Mouse (Mus musculus) skeletal muscle tissue, adult 2 months (tissue): Measurements from ENCODE around the gene Rpl18a.
"Not testable (repeated sequence)": the region's sequence is repeated elsewhere in the genome, so short reads cannot be mapped to it uniquely, and the experiment has no call there.

Experiments used
- DNase-seq: peaks from one replicate; pipeline ENCODE4 v3.0.0-alpha.2; 2012; ENCODE audit warnings: low read depth, low spot score

The Rpl18a gene

DNA sequence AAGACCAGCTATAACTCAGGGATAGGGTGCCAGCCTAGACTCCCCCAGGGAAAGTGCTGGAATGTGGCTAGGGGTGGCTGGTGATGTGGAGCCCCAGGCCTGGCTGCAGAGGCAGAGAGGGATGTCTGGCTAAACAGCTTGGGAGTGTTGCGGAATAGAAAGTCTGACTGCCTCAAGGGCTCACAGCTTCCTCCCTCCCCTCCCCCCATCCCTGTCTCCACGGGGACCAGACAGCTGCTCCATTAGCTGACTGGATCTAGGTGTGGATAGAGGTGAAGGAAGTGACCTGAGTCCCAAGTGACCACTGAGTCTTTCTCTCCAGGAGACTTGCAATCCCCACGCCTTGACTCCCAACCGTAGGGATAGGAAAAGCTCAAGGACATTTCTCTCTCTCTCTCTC is 5.9 kb upstream of the Rpl18a start:
- no peak for DNase-seq

DNA sequence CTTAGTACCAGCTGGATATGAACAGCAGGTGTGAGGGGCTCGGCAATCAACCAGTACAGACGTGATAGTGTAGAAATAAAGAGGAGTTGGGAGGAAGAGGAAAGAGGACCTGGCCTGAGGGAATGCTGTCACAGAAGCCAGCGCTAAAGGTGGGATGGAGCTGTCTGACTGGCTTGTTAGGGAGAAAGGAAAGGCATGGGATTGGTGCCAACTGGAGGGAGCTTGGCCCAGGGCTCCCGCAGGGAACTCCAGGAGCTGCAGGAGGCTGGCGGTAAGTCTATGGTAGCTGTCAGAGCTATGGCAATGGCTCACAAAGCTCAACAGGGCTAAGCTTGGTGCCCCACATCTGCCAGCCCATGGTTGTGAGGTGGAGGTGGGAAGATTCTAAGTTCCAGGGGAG is 5.0 kb upstream of the Rpl18a start:
- DNase-seq: no peak

DNA sequence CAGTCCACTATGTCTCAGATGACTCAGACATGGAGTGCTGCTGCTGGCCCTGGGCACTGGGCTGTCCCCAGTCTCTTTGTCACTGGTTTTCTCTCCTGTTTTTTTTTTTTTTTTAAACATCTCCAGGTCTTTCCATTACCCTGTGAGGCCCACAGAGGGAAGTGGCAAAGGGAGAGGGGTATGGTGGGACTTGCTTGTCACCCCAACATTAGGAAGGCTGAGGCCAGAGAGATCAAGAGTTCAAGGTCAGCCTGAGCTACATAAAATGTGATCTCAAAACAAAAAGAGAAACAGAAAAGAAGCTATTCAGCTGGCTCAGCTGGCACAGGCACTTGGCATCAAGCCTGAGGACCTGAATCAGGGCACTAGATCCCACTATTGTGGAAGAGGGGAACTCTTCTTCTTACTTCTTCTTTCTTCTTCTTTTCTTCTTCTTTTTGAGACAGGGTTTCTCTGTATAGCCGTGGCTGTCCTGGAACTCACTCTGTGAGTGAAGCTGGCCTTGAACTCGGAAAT is 3.7 kb upstream of the Rpl18a start:
- no peak for DNase-seq

DNA sequence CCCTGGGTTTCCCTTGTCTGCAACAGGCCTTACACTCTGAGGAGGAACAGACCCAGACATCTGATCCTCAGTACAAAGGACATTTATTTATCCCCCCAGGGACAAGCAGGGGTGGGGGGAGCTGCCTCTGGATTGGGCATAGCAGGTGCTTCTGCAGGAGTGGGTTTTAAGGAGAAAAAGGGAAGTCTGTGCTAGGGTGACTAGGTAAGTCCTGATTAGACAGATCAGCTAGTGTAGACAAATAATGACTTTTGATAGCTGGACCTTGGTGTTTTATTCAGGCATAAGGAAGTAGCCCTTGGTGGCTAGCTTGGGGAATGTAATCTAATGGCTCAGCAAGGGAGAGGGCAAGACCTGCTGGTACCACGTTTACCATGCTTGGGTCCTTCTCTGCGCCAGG is 2.0 kb upstream of the Rpl18a start:
- no peak for DNase-seq

DNA sequence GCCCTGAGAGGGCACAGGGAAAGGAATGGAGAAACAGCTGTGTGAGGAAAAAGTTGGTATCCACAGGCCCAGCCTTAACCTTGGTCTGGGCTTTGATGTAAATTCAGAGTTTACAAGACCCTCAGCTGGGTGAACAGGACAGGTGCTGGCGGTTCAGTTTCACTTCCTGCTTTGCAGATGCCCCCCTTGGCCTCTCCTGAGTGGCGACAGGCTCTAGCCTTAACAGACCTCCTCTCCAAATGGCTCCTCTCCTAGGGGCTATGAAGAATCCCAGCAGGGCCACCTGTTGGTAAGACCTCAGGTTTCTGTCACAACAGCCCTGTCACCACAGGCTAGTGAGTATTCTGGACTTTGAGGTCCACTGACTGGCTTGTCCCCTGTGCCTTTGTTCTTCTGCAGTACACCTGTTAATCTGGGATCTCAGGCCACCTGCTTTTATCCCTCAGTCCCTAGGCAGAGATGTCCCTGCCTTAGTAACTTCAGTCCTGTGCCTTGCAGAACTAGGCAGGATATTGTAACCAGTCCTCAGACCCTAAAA is 1.5 kb upstream of the Rpl18a start:
- DNase-seq: no peak

DNA sequence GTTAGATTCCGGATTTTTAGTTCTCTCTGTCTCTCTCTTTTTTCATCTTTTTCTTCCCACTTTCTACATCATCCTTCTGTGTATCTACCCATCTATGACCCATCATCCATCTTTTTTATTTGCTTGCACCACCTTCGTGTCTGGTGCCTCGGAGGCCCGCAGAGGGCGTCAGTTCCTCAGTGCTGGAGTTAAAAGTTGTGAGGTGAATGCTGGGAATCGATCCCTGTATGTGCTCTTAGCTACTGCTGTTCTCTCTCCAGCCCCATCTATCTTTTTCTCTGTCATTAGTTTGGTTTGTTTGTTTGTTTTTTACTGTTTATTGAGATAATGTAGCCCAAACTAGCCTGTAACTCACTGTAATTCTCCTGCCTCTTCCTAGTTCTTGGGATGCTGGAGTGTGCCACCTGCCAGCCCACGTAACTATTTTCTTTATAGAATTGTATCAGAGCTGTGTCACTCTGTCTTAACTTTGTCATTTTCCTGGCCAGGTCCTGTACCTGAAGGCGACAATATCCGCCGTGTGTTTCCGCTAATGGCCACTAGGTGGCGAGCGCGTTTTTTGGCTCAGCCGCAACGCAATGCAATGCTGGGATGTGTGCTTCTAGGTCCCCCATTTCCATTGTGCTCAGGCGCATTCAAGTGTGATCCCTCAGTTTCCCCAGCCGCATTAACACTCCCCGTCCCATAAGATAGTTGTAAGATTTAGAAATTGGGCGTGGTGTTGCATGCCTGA is 635 bp upstream of the Rpl18a start:
- DNase-seq: peak; percentile 65

DNA sequence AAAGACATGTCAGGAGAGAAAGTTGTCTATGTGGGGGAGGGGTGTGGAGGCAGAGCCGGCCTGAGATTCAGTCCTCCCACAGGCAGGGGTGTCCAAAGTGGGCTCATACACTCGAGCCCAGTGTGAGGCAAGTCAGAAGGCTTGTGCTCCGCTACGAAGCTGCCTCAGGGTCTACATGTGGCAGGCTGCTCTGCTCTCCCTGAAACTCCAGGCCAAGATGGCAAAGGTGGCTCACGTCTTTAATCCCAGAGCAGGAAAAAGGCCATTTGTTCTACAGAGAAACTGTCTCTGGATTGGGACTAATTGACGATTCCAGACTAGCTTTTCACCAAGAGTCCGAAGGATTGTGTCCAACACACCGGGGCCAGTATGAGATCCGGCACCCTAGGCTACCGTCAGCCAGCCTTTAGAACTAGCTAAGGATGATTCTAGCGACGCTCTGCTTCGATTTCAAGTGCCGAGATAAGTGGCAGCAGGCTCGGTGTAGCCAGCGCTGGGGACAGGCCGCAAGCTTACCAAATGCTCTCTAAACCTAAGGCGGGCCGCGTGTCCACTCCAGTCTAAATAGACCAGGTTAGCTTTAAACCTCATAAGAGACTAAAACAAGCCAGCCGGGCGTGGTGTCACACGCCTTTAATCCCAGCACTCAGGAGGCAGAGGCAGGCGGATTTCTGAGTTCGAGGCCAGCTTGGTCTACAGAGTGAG is 744 bp downstream of the Rpl18a start:
- DNase-seq: no peak

DNA sequence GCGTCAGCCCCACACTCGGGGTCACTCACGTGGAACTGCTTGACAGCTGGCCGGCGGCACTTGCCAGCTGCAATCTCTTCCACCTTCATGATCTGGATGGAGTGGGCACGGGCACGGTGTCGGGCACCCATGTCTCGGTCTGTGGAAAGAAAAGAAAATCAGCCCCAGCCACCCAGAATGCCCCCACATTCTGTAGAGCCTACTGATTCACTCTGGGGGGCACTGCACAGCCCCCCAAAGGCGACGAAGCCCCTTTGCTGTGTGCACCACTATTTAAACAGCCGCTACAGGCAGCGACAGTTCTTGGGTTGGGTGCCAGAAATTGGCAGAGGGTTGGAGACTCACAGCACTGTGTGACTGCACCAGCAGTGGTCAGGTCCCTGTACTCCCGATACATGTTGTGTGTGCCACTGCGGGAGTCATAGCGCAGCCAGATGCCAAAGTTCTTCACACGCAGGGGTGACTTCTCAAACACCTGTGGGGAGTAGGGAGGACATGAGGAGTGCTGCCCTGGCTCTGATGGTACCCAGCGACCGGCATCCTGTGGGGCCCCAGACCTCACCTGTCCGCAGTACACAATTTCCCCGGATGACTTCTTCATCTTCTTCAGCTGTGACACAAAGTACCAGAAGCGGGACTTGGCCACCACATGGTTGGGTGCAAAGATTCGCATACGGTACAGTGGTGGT is 1.5 kb downstream of the Rpl18a start:
- DNase-seq: not testable (repeated sequence)

DNA sequence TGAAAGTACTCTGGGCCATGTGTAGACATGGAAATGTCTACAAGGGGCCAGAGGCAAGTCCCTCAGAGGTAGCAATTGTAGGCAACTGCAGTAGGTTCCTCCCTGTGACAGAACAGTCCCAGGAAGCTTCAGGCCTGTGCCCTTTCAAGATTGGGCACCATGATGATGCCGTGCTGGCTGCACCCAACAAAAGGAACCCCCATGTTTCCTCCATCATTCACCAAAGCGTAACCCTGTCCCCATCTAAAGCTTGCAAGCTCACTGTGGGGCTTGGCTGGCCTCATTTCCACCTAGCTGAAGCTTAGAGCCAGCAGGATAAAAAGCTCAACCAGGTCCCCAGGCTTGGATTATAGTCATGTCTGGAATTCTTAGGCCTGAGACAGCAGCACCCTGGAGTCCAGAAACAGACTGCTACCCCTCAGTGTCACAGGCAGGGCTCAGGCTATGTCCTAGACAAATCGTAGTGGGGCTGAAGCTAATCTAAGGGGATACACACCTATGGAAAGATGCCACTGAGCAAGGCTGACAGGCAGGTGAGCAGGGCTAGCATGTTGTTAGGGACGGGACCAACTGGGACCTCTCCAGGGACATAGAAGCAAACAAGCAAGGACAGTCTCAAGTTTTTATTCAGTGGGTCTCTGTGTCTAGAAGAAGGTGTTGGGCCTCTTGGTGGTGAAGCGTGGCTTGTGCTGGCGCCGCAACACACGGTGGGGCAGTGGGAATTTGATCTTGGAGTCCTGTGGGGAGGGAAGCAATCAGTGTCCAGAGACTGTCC is 2.3 kb downstream of the Rpl18a start:
- DNase-seq: no peak

DNA sequence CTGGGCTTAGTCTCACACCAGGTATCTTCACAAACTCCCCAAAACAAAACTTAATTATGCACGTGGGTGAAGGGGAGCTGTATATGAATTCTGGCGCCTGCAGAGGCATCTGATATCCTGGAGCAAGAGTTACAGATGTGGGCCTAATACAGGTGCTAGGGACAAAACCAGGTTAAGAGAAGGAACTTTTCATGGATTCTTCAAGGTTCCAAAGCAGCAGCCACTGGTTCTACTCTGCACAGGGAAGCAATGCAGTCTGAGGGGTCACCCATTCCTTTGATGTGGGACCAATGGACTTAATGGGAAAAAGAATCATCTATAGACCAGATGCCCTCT is 2.9 kb downstream of the Rpl18a start:
- no peak for DNase-seq

DNA sequence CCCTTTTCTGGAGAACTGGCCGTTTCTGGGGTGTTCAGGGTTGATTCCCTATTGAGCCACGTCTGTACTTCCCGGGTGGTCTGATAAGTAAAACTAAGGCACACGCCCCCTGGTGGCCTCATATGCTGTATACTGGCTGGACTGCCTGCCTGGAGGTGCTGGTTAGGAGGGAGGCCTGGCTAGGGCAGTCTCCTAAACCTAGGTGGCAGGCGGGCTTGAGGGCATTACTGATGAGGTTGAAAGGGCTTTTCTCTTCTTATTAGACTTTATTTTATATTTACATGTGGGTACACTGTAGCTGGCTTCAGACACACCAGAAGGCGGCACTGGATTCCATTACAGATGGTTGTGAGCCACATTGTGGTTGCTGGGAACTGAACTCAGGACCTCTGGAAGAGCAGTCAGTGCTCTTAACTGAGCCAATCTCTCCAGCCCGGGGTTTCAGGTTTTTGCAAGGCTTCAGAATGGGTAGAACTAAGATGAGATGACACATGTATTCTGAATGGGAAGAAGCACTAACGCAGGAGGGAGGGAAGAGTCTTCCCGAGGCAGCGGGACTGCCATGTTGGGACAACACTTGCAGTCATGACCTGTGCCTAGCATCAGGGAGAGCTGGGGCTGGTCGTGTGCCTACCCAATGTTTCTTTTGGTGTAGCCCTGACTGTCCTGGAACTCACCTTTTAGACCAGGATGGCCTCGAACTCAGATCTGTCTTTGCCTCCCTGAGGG is 3.4 kb downstream of the Rpl18a start:
- DNase-seq: no peak

DNA sequence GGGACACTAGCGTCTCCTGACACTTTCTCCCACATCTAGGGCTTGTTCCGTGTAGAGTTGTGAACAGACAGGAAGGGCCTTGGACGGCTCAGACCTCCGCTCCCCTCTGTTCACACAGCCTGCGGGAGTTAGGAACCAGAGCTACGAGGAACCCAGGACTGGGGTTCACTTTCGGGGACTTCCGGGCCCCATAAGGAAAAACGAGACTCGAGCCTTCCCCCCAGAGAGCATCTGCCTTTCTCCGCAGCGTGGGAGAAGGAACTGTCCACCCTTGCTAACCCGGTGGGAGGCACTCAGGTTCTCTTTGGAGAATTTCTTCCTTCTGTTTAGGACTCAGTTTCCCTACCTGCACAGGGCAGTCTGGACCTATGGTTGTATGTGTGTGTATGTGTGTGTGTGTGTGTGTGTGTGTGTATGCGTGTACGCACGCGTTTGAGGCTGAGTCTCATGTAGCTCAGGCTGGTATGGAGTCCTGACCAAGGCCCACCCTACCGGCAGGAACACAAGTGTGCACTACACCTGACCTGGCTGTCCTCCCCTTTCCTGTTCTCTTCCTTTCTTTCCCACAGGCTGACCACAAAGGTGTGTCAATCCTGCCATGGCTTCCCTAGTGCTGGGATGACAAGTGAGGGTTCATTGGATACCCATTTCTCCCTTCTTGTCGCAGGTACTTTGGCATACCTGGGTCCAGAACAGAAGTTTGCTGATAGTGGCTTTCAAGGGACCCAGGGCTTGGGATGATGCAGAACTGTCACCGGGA is 4.1 kb downstream of the Rpl18a start:
- DNase-seq: no peak

DNA sequence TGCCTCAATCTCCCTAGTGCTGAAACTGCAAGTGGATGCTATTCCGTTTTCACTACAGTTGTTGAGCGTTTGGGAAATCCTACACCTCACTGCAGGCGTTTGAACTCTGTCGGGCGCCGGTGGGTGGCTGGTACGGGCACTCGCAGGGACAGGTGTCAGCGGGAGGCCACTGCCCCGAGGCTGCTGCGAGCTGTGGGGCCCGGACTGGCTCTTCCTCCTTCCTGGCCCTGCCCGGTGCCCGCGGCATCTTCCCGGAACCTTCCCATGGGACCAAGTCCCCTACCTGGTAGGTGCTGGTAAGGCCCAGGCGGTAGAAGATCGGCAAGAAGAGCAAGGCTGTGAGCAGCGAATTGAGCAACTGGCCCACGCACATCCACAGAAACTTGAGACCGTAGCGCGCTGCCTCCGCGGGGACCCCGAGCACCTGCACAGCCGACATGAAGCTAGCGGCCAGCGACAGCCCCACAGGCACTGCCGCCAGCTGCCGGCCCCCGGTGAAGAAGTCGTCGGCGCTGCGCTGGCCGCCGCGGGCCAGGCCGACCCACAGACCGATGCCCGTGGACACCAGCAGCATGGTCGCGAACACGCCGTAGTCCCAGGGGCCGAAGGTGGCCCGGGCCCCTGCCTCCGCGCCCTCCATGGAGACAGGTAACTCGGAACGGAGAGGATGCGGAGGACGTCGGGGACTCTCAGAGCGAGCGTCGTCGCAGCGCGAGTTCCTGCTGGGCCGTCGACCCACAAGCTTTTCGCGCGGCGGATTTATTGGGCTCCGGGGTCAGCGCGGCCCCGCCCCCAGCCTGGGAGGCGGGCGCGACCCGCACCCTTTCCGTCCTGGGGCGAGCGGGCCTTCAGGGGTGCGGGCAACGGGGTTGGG is 5.0 kb downstream of the Rpl18a start, which contains the start of gene Slc5a5:
Gene Slc5a5, minus strand, starts transcription at position 736 of the 874 bp plus-strand sequence.
- no peak for DNase-seq

DNA sequence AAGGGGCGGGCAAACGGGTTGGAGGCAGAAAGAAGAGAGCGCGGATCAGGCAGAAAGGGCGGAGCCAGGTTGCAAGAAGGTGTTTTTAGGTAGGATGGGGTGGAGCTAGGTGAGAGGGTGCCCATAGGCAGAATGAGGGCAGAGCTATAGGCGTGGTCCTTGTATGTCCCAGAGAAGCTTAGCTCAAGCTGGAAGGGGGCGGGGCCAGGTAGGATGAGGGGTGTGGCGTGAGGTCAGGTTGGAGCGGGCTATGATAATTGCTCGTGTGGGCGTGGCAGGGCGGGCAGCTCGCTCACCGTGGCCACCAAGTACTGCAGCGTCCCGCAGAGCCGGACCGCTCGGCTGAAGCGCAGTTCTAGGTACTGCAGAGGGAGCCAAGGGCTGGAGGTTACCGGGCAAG is 5.9 kb downstream of the Rpl18a start:
- no peak for DNase-seq

DNA sequence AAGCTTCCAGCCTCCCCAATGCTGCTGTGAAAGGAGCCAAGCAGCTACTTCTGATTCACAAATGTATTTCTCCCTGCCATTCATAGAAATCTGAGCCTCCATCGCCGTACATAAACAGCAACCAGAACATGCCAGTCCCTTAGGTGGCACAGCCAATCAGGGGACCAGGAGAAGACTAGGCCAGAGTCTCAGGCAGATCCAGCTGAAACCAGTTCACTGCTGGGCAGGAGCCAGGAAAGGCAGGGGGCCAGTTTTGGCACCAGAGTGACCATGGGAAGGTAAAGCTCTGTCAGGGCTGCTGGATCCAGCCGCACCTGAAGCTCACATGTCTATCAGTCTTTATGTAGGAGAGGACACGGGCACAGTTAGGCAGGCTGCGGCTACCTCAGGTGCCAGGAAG is 6.6 kb downstream of the Rpl18a start:
- no peak for DNase-seq

DNA sequence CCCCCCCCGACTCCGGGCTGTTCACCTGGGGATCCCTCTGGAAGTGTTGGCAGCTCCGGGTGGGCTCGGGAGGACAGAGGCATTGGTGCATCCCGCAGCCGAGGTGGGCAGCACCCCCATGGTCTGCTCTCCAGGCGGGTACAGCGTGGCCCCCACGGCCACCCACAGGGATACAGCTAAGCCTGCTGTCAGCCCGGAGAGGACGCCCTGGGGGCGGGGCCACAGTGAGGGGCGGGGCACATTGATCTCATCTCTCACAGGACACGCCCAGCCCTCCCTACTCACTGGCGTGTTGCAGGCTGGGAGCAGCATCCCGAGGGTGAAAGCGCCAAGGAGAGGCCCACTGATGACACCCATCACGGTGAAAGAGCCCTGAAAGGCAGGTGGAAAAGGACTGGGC is 9.5 kb downstream of the Rpl18a start:
- DNase-seq: no peak

DNA sequence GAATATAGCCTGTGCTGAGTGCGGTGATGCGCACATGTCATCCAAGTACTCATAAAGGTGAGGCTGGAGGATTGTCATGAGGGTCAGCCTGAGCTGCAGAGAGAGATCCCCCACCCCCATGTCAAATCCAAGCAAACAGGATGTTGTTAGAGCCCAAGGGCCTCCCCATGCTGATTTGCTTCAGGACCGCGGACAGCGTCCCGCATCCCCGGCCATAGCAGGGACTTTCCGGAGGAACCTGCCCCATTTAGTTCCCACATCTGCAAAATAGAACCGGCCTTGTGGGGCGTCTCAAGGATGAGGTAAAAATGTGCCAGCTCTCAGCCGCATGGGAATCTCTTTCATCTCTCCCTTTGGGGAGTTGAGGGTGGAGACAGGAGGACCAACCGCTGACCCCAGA is 11.6 kb downstream of the Rpl18a start:
- DNase-seq: no peak

DNA sequence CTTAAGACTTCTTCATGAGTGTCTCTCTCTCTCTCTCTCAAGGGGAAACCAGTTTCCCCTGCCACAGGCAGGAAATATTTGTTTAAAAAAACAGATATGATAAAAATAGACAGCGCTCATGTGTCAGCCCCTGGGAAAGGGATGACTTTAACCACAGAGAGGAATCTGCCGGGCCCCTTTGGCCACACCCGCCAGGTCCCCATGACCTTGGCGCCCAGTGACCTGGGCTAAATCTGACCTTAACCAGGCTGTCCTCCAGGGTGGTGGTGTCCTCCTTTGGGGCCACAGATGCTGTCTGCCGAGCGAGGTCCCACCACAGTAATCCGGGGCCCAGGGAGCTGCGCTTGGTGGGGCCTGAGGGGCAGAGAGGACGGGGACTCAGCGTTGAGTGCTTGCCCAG is 12.5 kb downstream of the Rpl18a start:
- DNase-seq: no peak

DNA sequence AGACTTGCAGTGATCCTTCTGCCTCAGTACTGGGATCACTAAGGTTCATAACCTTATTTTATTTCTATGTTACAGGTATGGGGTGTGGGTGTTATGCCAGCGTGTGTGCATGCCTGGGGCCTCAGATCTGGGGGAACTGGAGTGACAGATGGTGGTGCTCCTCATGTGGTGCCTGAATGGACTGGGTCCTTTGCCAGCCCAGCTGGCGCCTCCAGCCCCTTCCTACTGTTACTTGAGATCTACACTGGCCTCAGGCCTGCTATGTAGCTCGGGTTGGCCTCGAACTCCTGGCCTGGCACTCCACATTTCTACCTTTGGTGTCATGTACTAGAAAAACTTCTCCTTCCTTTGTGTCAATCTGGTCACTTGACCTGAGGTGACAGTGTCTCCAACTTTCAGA is 13.0 kb downstream of the Rpl18a start:
- no peak for DNase-seq
